Mouse (Mus musculus) cerebral cortex, adult 2 months (tissue): ENCODE results near the gene Lrp1.

Source experiments
- WGBS: fragments of 180-500 bp; shearing (Covaris S2); methylation state at CpG from one replicate; pipeline ENCODE4 v1.1.7; 2018; 5-methylcytosine and 5-hydroxymethylcytosine counted together

Lrp1 gene

DNA sequence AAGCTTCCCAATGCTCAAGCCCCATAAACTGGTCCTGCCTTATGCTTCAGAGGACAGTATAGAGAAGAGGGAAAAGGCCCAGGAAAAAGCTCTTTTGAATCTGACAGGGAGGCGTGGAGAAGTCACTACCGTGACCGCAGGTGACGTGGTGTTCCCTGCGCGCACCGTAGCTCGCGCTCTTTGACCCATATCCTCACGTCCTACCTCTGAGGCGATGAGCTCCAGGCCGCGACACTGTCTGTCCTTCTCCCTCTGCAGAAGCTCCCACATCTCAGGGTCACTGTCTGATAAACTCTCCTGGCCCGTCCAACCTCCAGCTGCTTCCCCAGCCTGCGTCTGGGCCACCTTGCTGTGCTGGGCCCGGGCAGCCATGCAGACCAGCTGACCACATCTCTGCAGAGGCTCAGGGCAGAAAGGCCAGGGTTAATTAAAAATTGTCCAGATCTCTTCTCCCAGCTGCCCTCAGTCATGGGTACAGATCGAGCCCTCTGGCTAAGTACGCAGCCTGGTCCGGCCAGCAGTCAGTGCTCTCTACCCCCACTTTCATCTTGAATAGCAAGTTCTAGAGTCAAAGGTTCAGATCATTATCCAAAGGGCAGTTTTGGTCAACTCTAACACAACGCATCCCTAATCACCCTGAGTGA lies 100.1 kb downstream of the Lrp1 start:
- 90% methylated on average over 20 of the region's 20 CpGs for WGBS

DNA sequence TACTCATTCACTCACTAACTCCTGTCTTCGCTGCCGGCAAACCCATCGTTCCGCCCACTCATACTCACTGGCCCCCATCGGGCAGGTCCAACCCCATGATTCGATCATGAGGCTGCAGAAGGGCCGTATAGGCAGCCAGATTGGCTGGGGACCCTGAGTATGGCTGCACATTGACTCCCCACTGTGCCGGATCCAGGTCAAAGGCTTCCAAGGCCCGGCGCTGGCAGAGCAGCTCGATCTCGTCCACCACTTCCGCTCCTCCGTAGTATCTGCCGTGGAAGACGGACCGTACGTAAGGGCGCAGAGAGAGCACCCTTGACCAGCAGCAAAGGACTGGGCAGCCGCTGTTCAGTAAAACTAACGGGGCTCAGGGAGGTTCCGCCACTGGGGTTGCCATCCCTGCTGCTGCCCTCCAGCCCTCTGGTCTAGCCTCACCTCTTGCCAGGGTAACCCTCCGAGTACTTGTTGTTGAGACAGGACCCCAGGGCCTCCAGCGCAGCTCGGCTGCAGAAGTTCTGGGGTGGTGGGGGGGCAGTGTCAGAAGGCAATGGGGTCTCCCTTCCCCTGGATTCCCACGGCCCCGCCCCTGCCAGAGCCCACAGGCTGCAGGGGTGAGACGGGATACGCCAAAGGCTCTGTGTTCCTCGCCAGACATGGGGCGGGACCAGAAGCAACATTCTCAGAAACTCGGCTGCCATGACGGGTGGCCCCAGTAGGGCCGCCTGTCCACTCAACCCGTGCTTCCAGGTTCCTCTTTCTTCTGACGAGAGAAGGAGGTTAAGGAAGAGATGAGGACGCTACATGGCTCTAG lies 100.8 kb downstream of the Lrp1 start:
- 94% methylated on average over 37 of the region's 37 CpGs for WGBS

DNA sequence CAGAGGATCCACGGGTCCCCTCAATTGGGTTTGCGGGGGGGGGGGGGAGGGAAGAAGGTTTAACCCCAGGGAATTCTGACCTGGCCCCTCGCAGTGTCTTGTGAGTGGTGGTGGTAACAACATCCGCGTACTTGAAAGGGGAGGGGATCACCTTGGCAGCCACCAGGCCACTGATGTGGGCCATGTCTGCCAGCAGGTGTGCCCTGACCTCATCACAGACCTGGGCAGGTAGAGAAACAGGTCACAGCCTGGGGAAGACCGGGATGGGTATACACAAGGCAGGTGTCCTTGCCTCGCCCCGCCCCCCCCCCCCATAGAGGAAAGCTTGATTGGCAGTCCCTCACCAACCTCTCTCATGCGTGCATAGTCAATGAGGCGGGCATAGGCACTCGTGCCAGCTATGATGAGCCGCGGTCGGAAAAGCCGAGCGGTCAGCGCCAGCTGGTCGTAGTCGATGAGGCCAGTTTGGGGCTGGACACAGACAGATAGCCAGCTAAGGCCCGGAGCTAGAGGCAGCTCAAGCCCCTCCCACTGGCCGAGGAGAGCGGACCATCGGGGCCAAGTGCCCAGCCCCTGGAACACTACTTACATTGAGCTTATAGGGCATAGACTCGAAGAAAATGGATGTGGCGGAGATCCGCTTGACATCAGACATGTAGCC lies 101.8 kb downstream of the Lrp1 start:
- 92% methylated on average over 26 of the region's 26 CpGs for WGBS

DNA sequence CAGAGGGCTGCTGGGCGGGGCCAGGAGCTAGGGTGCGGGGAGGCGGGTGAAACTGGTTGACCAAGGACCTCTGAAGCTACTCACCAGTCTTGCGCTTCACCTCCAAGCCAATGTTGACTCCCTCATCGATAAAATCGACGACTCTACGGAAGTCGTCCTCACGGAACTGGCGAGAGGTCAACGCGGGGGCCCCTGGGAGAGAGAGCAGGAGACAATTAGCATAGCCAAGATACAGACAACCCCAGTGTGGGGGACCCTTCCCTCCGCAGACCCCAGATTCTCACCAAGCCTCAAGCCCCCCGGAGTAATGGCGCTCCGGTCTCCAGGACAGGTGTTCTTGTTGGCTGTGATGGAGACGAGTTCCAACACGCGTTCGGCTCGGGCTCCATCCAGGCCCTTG lies 103.0 kb downstream of the Lrp1 start:
- WGBS: 95% methylated on average over 22 of the region's 22 CpGs

DNA sequence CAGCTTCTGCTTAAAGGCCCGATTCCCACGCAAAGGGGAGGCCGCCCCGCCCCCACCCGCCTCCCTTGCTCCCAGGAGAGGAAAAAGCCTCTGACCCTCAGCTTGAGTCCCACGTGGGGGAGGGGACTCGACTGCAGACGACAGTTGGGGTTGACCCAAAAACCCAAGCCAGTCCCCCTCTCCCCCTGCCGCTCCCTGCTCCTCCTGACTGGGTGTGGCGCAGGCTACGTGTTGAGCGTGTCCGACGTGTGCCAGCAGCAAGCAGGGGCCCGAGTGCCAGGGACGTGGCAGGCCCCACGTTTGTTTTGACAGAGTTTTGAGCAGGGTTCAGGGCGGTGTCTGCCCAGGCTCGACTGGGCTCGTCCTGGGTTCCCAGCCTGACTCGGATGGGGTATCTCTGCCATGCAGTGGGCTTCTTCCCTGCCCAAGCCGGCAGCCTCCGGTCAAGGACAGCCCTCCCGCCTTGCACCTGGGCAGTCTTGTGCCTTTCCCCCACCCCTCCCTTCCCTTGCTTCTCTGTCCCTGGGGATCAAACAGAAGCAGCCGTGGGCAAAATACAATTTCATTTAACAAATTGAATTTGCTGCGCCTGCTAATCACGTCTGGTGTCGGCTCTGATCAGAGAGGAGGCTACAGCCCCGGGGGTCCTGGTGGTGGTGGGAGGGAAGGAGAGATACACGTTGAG lies 104.2 kb downstream of the Lrp1 start:
- 46% methylated on average over 30 of the region's 30 CpGs for WGBS

DNA sequence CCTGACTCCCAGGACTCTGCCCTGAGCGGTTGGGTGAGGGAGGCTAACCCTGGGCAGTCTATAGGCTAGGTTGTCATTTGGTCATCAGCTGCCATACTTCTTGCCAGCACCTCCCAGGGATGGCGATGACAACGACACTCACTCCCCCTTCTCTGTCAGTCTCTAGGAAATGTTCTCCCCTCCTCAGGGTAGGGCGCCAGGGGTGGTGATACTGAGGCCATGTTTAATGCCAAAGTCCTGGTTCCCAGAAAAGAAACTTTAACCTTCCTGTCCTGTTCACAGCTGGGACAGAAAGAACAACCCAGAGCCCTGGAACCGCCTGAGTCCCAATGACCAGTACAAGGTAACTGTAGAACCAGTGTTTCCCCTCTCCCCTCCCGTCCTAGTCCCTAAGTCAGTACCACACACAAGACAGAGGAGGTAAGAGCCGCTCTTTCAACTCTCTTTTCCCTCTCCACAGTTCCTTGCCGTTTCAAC lies 104.9 kb downstream of the Lrp1 start:
- WGBS: 66% methylated on average over 8 of the region's 8 CpGs

DNA sequence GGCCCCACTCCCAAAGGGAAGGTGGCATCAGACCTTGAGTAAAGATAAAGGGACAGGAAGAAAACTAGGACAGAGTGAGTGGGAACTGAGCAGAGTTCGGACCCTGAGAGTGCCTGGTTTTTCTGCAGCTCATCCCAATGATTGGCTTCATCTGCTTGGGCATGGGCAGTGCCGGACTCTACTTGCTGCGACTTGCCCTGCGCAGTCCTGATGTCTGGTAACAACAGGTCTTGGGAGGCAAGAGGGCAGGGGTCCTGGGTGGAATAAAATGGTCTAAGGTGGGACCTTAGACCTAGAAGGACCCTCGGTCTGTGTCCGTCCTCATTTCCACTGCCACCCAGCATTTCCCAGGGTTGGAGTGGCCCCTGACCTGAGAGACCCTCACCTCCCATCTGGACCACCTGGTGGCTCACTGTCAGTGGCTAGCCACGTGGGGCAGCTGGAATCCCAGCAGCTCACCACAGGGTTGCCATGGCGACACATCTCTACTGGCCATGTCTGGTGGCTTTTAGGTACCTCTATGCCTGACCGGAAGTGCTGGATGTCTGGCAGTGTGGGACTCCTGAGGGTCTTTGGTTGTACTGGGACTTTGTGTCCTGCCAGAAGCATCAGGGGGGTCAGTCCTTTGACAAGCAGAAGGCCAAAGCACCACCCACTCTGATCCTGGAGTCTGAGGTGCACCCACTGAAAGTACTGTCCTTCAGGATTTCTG lies 105.5 kb downstream of the Lrp1 start:
- 52% methylated on average over 9 of the region's 9 CpGs for WGBS

DNA sequence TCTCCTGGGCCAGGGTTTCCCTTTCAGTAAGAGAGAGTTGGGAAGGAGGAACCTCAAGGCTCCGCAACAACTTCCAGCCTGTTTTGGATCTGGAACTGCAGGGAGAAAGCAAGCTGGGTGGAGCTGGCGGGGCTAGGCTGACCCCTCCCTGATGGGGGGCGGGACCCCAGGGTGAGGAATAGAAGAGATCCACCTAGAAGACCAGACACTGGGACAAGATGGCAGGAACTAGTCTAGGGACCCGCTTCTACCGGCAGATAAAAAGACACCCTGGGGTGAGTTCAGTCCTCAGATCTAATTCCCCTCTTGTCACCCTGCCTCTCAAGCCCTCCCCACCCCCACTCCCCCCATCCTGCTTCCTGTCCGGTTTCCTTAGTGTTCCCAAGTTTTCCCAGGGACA lies 106.2 kb downstream of the Lrp1 start, which contains the start of gene Ndufa4l2:
Gene Ndufa4l2, plus strand, starts transcription at position 204 of the 400 bp plus-strand sequence.
- 43% methylated on average over 6 of the region's 6 CpGs for WGBS

DNA sequence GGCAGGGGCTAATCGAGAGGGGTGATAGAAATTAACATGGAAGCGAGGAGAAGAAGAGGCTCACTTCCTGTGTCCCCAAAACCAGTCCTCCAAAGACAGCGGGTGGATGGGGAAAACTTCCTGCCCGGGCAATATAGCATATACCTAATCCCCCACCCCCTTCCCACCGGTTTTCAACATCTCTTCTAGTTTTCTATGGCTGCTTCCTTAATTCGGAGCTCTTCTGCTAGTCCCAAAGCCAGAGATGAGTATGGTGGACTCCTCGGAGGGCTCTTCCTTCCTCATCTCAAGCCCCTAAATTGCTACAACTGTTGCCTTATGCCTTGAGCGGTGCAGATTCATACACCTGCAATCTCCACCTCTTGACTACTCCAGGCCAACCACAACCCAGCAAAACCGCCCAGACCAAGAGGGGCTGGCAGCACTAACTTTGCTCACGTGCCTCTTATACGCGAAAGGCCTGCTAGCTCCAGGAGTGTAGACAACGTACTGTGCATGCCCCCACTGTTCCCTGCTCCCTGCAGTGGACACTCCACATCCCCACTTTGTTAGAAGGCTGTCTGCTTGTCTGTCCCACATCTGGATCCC lies 106.7 kb downstream of the Lrp1 start:
- WGBS: 51% methylated on average over 13 of the region's 13 CpGs

DNA sequence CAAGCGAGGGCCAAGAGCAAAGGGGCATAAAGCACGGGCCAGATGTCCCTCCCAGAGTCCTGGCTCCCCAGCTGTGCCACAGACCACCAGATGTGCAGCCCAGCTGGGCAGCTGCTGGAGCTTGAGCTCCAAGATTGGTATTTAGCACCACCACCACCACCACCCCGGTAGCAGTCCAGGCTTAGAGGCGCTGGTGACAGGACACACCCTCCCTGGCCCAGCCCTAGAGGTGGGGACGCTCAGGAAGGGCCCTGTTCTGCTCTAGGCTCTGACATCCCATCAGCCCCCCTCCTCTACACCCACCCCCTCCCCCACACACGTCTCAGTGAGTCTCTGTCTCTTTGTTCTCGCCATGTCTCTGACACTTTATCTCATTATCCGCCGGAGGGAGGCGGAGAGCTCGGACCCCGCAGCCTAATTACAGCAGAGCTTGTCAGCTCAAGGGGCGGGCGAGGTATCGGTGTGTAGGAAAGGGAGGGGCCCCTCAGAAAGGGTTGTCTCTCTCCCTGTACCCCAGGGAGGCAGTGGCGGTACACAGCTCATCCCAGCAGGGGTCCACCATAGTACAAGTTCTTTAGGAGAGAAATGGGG lies 107.4 kb downstream of the Lrp1 start:
- 6% methylated on average over 16 of the region's 16 CpGs for WGBS

DNA sequence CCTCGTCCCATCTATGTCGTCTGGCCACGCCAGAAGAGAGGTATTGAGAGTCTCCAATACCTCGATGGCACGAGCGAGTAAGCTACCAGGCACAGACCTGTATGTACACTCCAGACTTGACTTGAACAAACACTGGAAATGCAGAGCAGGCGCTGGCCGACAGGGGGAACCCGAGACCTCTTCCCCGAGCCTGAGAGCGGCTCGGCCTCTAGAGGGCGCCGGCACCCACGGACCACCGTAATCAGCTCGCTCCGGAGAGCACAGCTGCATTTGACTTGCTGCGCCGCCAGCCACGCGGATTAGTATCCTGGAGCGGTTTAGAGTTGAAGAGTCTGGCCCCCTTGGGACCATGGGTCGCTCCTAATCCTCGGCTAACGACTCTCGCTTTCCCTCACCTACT lies 108.1 kb downstream of the Lrp1 start:
- under 1% methylated on average over 27 of the region's 27 CpGs for WGBS

DNA sequence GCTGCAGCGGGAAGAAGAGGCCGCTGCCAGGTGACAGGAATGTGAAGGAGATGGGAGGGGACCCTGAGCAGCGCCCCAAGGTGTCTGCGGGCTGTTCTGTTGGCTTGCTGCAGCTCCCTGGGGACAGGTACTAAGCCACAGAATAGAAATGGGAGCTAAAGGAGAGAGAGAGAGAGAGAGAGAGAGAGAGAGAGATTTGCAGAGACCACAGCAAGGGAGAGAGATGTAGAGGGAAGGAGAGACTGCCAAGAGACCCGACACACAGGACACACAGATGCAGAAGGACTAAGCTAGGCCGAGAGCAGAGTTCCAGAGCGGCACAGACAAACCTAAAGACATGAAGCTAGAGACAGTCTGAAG lies 108.7 kb downstream of the Lrp1 start:
- 3% methylated on average over 7 of the region's 7 CpGs for WGBS

DNA sequence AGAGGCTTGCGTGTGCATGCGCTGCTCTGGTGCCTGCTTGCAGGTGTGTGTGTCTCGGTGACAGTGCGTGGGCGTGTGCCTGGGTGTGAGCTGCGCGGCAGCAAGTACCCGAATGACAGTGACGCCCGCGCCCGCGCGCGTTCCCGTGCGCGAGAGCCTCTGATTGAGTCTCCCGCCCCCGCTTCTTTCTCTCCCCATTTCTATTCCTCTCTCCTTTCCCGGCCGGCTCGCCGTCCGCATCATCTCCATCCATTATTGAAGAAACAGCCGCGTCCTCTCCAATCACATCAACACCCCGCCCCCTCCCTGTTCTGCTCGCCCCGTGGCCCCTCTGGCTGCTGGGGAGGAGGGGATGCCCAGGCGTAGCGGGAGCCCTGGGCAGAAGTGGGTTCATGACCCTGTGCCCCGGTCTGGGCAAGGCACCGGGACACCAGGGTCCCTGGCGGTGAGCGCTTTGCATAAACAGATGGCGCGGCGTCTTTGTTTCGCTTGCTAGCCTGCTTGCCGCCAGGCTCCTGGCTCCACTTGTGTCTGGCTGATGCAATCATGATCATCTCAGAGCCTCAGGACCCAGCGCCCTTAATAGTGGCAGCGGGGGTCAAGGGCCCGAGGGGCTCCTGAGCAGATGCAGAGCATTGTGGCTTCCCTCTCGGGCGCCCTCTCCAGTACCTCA lies 109.2 kb downstream of the Lrp1 start:
- under 1% methylated on average over 37 of the region's 46 CpGs for WGBS

DNA sequence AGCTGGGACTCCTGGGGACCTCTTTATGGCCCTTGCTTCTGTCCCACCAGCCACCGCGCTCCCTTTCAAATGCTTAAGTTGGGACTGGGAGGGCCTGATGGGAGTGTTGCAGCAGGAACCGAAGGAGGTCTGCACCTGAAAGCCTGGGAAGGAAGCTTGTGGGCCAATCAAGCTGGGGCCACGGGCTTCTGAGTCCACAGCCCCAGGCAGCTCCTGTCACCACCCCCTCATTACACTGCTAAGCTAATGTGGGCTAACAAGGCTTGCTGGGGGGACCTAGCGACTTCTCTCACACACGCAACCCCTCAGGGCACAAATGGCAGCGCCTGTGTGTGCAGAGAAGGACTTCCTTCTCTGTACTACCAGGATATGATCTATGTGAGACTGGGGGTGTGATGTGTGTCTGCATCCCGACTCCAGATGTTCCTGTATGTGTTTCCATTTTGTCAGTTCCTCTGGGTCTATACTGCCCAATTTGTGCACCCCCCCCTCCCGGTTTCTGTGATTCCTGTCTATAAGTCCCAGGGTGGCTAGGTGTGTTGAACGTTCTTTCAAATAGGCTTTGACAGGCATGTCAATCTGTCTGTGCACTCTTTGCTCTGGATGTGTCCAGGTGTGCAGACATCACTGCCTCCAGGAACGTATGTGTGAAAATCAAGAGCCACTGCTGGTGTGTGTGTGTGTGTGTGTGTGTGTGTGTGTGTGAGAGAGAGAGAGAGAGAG lies 109.9 kb downstream of the Lrp1 start:
- WGBS: 32% methylated on average over 11 of the region's 11 CpGs

DNA sequence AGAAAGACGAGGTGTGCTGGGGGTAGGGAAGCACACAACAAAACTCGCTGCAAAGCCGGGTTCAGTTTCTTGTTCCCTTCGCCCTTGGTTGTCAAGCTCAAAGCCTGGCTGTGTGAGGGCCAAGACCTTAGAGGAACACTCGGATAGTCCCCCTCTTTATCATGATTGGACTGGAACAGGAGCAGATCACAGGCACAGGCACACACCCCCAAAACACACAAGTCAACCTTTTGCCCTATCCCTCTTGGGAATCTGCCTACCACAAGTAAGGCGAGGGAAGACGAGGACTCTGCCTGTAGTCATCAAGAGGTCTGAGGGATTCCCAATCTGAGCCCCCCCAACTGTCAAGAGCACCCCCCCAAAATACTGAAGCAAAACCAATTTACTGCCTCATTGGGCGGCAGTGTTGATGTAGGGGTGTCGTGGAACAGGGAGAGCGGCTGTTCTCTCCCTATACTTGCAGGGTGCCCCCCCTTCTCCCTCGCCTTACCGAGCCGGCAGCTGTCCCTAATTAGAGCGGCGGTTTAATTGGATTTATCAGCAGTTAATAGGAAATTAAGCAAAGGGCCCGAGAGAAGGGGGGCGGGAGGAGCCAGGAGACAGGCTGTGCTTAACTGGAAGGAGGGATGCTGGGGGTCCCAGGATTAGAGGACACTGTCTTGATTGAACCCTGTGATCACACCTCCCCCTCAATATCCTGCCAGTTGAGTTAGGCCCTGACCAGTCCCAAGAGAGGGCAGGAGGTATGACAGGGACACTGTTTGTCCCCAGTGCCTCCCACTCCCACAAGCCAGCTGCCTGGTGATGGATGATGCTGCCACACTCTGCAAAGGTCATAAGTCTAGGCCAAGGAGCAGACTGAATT lies 110.9 kb downstream of the Lrp1 start:
- 31% methylated on average over 17 of the region's 17 CpGs for WGBS

DNA sequence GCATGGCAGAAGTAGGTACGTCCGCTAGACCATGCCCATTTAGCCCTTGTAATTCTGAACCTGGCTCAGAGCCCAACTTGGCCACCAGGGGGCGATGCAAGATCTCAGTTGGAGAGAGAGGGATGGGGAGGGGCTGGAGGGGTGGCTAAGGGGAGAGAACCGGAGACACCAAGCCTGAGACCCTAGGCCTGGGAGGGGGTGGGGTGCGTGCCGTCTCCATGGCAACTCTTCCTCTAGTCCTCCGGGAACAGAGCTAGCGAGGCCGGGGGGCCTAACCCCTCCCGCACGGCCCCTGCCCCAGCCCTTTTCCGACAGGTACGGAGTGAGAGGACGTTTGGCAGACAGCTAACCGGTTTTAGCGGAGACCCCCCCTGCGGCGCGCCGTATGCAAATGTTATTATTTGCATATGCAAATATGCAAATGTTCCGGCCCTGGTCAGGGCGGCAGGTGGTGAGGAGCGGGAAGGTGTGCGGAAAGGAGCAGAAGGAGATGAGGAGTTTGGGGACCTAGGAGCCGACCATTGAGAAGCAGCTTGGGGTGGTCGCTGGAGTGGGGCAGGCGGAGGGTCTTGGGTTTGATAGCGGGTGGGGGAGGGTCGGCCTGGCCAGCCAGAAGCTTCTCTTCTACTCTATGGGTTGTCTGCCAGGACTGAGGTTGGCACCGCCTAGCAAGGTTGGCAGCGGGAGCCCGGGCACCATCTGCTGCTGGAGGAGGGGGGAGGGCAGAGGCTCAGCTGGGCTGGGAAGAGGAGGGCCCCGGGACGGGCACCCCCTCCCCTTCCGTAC lies 111.7 kb downstream of the Lrp1 start:
- 2% methylated on average over 35 of the region's 35 CpGs for WGBS

DNA sequence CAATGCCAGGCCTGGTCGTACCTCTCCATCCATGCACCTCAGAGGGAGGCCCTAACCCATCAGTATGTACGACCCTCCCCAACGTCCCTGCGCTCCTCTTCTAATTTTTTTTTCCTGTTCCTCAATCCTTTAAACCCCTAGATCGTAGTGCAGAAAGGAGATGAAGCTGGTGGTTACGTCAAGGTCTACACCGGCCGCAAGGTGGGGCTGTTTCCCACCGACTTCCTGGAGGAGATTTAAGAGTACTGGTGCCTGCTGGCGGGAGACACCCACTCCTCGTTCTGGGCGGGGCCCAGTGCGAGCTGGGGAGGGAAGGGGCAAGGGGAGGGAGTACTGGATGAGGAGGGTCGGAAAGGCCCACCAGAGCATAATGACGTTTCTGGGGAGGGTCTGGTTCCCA lies 112.7 kb downstream of the Lrp1 start:
- WGBS: 9% methylated on average over 15 of the region's 15 CpGs
